Mouse (Mus musculus): Measurements from ENCODE around the gene Cacna1c.

Gene Cacna1c

DNA sequence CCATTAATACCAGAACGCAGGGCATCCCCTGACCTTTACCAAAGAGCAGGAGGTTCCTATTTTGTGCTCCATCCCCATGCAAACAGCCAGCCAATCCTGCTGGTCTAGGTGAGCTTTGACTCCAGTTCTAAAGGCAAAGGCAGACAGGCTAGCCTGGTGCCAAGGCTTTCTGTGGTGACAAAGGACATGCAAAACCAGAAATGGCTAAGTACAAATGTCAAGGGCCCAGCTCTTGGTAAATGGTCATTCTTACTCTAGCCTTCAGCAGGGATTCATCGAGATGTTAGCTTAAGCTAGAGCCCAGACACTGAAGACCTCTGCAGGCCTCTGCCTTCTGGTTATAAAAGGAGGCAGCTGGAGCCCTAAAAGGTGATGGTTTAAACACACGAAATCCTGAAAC is 269.5 kb downstream of the Cacna1c start:
- Histone ChIP-seq H3K27me3 (ENCODE audit: insufficient read depth, low read length) (peaks cover 7% of the 10 kb centered on the region; the same call in 1 of the 2 replicates), H3K9me3 (ENCODE audit: low read length) (no peaks in the 10 kb centered on the region), H3K4me1 (replicated peaks; ENCODE audit: low read depth, low read length) (no peaks in the 10 kb centered on the region), H3K36me3 (ENCODE audit: insufficient read depth, low read length) (no peaks in the 10 kb centered on the region), H3K4me3 (replicated peaks; ENCODE audit: low read length) (no peak overlapping the region)
- TF ChIP-seq NANOG (IDR thresholded peaks at IDR 0.05; ENCODE audit: borderline replicate concordance, low read length) (no peak), POU5F1 (IDR thresholded peaks at IDR 0.05; ENCODE audit: borderline replicate concordance, low read length) (no peak), CTCF (conservative IDR thresholded peaks at IDR 0.05; ENCODE audit: low read length) (no peak)

DNA sequence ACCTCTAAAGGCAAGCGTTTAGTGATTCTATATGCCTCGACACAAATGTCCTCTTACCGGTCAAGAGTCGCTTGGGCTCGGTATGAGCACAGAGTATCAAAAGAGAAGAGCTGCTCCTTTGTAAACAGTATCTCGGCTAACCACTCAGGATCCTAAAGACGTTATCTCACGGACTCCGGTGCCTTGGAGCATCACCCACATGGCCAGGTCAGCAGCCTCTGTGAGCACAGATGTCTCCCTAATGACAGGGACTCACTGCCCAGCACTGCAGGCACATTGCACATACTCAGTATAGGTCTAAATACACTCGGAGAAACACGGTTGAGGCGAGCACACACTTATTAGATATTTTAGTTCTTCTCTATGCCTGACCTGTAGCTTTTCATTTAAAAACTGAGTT is 271.8 kb downstream of the Cacna1c start:
- no peak for TF ChIP-seq NANOG (IDR thresholded peaks at IDR 0.05; ENCODE audit: borderline replicate concordance, low read length)
- no peak for TF ChIP-seq POU5F1 (IDR thresholded peaks at IDR 0.05; ENCODE audit: borderline replicate concordance, low read length)
- TF ChIP-seq CTCF (conservative IDR thresholded peaks at IDR 0.05; ENCODE audit: low read length), result no peak
- Histone ChIP-seq H3K4me1 (replicated peaks; ENCODE audit: low read depth, low read length) (no peaks in the 10 kb centered on the region), H3K9me3 (ENCODE audit: low read length) (no peaks in the 10 kb centered on the region), H3K4me3 (replicated peaks; ENCODE audit: low read length) (no peak overlapping the region), H3K36me3 (ENCODE audit: insufficient read depth, low read length) (no peaks in the 10 kb centered on the region), H3K27me3 (ENCODE audit: insufficient read depth, low read length) (peaks cover 14% of the 10 kb centered on the region; the same call in 1 of the 2 replicates)

- no peaks in the 10 kb centered on the region for H3K36me3 ChIP-seq (ENCODE audit: insufficient read depth, low read length)
- H3K4me1 ChIP-seq (replicated peaks; ENCODE audit: low read depth, low read length), result no peaks in the 10 kb centered on the region
- no peak overlapping the region for H3K4me3 ChIP-seq (replicated peaks; ENCODE audit: low read length)
- TF ChIP-seq POU5F1 (IDR thresholded peaks at IDR 0.05; ENCODE audit: borderline replicate concordance, low read length), result no peak
- no peak for TF ChIP-seq CTCF (conservative IDR thresholded peaks at IDR 0.05; ENCODE audit: low read length)
- no peak for TF ChIP-seq NANOG (IDR thresholded peaks at IDR 0.05; ENCODE audit: borderline replicate concordance, low read length)
- H3K27me3 ChIP-seq (ENCODE audit: insufficient read depth, low read length), result peaks cover 14% of the 10 kb centered on the region; the same call in 1 of the 2 replicates
- H3K9me3 ChIP-seq (ENCODE audit: low read length), result no peaks in the 10 kb centered on the region
These were observed 272.3 kb downstream of the Cacna1c start for GRCm38 (mm10) chr6:118923926-118924325.

DNA sequence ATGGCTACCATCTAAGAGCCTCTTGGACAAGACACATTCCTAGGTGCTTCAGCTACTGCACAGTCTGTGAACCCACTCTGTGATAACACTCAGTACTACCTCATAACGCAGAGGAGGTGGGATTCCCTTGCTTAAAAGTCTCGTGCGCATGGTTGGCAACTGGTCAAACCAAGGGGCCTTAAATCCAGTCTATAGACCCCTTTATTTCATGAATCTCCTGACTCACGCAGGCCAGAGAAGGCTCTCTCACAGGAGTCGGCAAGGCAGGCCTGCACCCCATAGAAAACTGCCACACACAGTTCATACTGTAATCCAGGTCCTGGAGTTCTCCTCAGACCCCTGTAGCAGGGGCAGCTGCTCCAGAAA is 273.0 kb downstream of the Cacna1c start:
- Histone ChIP-seq H3K4me1 (replicated peaks; ENCODE audit: low read depth, low read length) (no peaks in the 10 kb centered on the region), H3K9me3 (ENCODE audit: low read length) (no peaks in the 10 kb centered on the region), H3K27me3 (ENCODE audit: insufficient read depth, low read length) (peaks cover 14% of the 10 kb centered on the region; the same call in 1 of the 2 replicates), H3K36me3 (ENCODE audit: insufficient read depth, low read length) (no peaks in the 10 kb centered on the region), H3K4me3 (replicated peaks; ENCODE audit: low read length) (no peak overlapping the region)
- TF ChIP-seq NANOG (IDR thresholded peaks at IDR 0.05; ENCODE audit: borderline replicate concordance, low read length) (no peak), POU5F1 (IDR thresholded peaks at IDR 0.05; ENCODE audit: borderline replicate concordance, low read length) (no peak), CTCF (conservative IDR thresholded peaks at IDR 0.05; ENCODE audit: low read length) (no peak)

DNA sequence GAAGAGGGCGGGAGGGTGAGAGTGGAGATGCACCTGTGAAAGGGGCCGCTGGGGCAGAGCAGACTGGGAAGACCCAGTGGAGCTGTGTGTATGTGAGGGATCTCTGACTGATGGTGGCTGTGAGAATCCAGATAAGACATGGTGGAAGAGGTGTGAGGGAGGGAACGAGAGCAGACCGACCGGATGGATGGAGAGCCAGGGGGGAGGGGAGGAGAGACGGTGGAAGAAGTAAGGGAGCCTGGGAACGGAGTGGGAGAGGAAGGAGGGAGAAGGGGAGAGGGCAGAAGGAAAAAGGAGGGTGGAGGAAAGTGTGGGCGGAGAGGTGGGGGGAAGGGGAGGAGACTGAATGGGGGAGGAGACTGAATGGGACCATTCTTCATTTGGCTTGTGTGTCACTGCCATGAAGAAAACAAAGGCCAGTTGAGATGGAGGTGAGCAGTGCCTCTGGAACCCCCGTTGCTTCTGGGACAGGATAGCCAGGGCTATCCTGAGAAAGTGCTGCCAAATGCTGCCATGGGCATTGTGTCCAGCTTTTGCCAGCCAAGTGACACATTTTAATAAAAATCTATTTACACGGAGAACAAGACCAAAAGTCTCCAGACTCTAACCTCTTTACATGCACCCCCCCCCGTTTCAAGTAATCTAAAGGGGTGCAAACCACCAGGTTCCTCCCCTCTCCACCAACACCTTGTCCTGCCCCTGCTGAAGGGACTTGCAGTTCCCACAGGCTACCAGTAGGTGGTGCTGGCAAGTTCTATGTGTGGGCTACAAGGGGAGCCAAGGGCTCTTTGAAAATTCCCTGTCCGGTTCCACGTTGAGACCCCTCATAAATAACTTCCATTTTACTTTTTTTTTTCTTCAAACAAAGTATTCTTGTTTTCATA is 273.6 kb downstream of the Cacna1c start:
- no peak overlapping the region for H3K4me3 ChIP-seq (replicated peaks; ENCODE audit: low read length)
- no peaks in the 10 kb centered on the region for H3K36me3 ChIP-seq (ENCODE audit: insufficient read depth, low read length)
- peaks cover 14% of the 10 kb centered on the region; the same call in 1 of the 2 replicates for H3K27me3 ChIP-seq (ENCODE audit: insufficient read depth, low read length)
- TF ChIP-seq NANOG (IDR thresholded peaks at IDR 0.05; ENCODE audit: borderline replicate concordance, low read length) (no peak), POU5F1 (IDR thresholded peaks at IDR 0.05; ENCODE audit: borderline replicate concordance, low read length) (no peak), CTCF (conservative IDR thresholded peaks at IDR 0.05; ENCODE audit: low read length) (peak; percentile 96)
- no peaks in the 10 kb centered on the region for H3K9me3 ChIP-seq (ENCODE audit: low read length)
- H3K4me1 ChIP-seq (replicated peaks; ENCODE audit: low read depth, low read length), result no peaks in the 10 kb centered on the region

DNA sequence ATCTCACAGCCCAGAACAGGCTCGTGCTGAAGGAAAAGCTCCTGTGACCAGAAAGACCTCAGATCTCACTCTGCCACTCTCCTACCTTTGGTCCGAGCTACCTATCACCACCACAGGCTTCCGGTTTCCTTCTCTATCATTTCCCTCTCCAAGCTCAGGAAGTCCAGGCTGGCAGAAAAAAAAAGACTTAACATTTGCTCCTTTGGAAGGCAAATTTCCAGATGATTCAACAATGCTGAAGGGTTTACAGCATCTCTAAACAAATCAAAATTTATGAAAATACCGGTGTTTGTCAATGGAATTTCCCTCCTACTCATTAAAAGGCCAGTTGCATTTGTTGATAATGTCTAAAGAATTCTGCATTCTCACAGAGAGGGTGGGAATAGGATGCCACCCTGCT is 288.0 kb downstream of the Cacna1c start:
- no peak overlapping the region for H3K4me3 ChIP-seq (replicated peaks; ENCODE audit: low read length)

GRCm38 (mm10) chr6:118907704-118908103 is 288.5 kb downstream of the Cacna1c start:
- no peaks in the 10 kb centered on the region for H3K27me3 ChIP-seq (ENCODE audit: insufficient read depth, low read length)
- H3K4me3 ChIP-seq (replicated peaks; ENCODE audit: low read length), result no peak overlapping the region
- no peak for TF ChIP-seq NANOG (IDR thresholded peaks at IDR 0.05; ENCODE audit: borderline replicate concordance, low read length)
- no peak for TF ChIP-seq POU5F1 (IDR thresholded peaks at IDR 0.05; ENCODE audit: borderline replicate concordance, low read length)
- no peak for TF ChIP-seq CTCF (conservative IDR thresholded peaks at IDR 0.05; ENCODE audit: low read length)
- no peaks in the 10 kb centered on the region for H3K36me3 ChIP-seq (ENCODE audit: insufficient read depth, low read length)
- H3K9me3 ChIP-seq (ENCODE audit: low read length), result peaks cover 13% of the 10 kb centered on the region
- H3K4me1 ChIP-seq (replicated peaks; ENCODE audit: low read depth, low read length), result no peaks in the 10 kb centered on the region

More for the DNA sequence above, 288.0 kb downstream of the Cacna1c start:
- Histone ChIP-seq H3K36me3 (ENCODE audit: insufficient read depth, low read length) (no peaks in the 10 kb centered on the region), H3K4me1 (replicated peaks; ENCODE audit: low read depth, low read length) (no peaks in the 10 kb centered on the region), H3K27me3 (ENCODE audit: insufficient read depth, low read length) (no peaks in the 10 kb centered on the region), H3K9me3 (ENCODE audit: low read length) (peaks cover 13% of the 10 kb centered on the region)
- TF ChIP-seq POU5F1 (IDR thresholded peaks at IDR 0.05; ENCODE audit: borderline replicate concordance, low read length) (no peak), NANOG (IDR thresholded peaks at IDR 0.05; ENCODE audit: borderline replicate concordance, low read length) (no peak), CTCF (conservative IDR thresholded peaks at IDR 0.05; ENCODE audit: low read length) (no peak)

- no peak overlapping the region for H3K4me3 ChIP-seq (replicated peaks; ENCODE audit: low read length)
- no peaks in the 10 kb centered on the region for H3K4me1 ChIP-seq (replicated peaks; ENCODE audit: low read depth, low read length)
- H3K27me3 ChIP-seq (ENCODE audit: insufficient read depth, low read length), result no peaks in the 10 kb centered on the region
- TF ChIP-seq POU5F1 (IDR thresholded peaks at IDR 0.05; ENCODE audit: borderline replicate concordance, low read length) (no peak), NANOG (IDR thresholded peaks at IDR 0.05; ENCODE audit: borderline replicate concordance, low read length) (no peak)
- H3K9me3 ChIP-seq (ENCODE audit: low read length), result peaks cover 13% of the 10 kb centered on the region
- no peaks in the 10 kb centered on the region for H3K36me3 ChIP-seq (ENCODE audit: insufficient read depth, low read length)
These were observed 289.3 kb downstream of the Cacna1c start for GRCm38 (mm10) chr6:118906878-118907277.
